Mouse (Mus musculus) spleen, embryonic (tissue): ENCODE measurements around the gene Fam214b.

ENCODE experiments used
- CTCF ChIA-PET: fragments of 350-600 bp; sonication (Branson Sonifier 250); formaldehyde crosslinking; loops from one replicate; lab custom pipeline; 2022; lab: Charles Lee

Fam214b gene

DNA sequence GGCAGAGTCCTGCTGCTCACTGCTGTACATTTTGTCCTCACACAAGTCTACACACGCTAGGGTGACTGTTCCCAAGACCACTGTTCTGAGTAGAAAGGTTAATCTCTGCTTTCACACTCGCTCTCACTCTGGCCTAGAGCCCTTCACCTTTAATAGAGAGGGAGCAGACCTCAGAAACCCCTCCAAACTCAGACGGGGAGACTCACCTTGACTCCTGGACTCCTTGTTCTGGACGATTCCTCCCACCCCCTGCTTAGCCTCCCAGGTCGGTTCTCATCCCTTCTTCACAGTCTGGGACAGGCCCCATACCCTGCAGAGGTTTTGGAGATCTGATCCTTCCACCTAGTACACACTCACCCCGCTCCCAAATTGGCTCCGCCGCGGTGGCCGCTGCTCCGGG lies 6.4 kb downstream of the Fam214b start:
- CTCF ChIA-PET, result interaction anchor here (1.6 kb wide), 1 partner anchor 8 kb away, joined by 8 read pairs; the partner anchor contains the start of gene Stoml2

DNA sequence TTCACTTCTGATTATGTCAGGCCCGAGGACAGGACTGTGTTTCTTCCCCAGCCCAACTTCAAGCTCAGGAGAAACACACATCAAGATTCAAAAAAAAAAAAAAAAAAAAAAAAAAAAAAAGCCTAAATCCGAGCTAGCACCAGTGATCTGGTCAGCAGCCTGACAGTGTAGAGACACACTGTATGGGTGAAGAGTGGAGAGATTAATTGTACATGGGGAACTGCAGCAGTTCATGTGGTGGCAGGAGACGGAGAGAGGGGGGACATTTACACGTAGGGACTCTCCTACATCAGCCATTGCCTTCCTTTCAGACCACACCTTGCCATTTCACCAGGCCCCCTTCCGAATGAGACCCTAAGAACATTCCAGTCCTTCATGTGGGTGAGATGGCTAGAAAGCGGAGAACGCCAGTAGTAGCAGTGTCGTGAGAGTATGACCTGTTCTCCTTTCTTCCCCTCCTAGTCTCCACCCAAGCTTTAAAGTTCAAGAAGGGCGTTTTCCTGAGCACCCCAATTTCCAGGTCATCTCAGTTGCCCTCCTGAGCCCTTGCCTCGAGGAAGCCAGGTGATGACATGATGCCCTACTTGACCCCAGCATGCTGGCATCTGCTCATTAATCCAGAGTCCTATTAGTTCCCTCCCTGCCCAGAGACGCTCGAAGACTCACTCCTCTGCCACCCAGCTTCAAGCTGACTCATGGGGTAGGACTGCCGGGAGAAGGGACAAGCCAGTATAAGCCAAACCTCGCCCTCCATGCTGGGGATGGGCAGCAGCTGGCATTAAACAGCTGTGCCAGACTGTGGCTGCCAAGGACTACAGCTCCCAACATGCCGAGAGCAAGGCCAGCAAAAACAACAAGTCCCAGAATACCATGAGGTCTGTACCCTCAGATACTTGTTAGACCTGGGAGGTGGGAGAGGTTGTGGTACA lies 7.2 kb downstream of the Fam214b start:
- CTCF ChIA-PET, result no interaction called here

DNA sequence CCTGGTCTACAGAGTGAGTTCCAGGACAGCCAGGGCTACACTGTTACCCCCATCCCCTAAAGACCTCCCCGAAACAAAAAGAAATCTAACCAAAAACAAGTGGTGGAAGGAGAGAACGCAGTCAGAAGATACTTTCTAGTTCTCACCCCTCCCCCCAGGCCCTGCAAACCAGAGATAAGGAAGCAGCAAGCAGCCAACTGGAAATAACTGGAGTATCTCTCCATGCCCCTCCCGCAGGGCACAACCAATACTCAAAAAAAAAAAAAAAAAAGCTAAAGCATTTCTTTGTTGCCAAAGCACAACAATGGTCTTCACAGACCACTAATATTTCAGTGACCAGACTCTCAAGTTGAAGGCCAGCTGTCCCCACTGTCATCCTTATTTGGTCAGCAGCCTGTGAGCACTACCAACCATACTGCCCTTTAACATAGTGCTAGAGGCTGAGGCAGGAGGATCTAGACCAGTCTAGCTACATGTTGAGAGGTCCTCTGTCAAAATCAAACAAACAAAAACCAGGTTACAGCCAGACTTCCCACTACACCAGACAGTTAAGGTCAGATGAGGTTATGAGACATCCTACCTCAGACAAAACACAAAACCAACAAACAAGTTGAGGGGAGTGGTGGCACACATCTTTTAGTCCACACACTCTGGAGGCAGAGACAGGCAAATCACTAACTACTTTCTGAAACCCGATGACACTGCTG lies 8.0 kb downstream of the Fam214b start:
- CTCF ChIA-PET, result no interaction called here

DNA sequence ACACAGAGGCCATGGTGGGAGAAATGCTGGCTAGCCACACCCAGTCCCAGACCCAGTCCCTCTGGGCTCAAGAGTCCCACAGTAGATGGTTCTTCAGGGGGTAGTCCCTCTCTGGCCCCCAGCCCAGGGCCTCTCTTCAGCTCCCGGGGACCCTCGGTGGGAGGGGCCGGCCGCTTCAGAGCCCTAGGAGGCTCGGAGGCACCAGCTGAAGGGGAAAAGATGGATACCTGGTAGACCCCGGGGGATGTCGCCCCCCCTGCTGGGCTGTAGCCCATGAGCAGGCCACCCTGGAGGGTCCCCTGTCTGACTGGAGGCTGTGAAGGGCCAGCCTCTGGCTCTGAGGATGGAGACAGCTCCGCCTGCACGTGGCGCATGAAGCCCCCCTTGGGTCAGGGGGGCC lies 9.7 kb downstream of the Fam214b start:
- CTCF ChIA-PET, result no interaction called here

DNA sequence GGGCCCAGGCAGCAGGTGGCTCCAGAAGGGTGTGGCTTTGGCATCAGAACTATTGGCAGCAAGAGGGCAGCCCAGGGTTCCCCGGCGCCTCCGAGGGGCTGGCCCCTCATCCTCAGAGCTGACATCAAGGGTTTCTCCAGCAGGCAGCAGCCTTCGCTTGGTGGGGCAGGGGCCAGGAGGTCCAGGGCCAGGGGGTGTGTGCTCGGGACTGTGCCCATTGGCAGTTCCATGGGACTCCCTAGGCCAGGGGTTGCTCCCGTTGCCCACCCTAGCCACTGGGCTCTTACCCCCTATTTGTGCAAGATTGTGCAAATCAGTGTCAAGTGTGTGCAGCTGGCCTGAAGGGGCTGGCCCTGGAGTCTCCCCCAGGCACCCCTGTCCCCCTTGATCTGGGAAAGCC lies 10.2 kb downstream of the Fam214b start:
- CTCF ChIA-PET, result no interaction called here

DNA sequence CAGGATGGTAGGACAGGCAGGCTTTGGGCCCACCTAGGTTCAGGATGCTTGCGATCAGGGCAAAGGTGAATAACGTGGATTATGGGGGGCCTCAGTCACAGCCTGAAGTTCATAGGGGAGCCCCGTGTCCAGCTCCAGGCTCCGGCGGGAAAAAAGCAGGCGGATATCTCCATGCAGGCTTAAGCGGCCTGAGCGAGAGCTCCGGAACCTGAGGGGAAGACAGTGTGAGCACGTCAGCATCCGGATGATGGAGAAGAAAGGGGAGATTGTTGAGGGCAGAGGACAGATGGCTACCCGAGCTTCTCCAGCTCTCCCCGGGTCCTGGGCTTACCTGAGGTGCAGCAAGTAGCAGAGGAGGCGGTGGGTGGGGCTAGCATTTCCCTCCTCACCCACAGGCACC lies 12.5 kb downstream of the Fam214b start:
- CTCF ChIA-PET, result no interaction called here

DNA sequence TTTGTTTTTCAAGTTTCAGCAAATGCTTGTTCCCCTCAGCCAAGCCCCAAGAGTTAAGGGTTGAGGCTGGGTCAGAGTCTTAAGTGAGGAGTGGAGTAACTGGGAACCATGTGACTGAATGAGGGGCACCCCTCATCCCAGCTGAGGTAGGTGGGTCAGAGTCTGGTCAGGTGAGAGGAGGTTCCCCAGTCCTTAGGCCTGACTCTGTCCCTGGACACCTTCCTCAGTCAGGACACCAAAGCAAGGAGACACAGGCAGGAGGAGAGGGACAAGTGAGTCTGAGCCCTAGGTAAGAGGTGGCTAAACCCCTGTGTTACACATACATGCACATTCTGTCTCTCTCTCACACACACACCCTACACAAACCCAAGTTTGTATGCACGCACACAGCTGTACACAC lies 13.5 kb downstream of the Fam214b start:
- CTCF ChIA-PET, result interaction anchor here (0.7 to 1.8 kb wide), 2 partner anchors 8 to 423 kb away, joined by 5 to 8 read pairs; no protein-coding TSS in a partner anchor

DNA sequence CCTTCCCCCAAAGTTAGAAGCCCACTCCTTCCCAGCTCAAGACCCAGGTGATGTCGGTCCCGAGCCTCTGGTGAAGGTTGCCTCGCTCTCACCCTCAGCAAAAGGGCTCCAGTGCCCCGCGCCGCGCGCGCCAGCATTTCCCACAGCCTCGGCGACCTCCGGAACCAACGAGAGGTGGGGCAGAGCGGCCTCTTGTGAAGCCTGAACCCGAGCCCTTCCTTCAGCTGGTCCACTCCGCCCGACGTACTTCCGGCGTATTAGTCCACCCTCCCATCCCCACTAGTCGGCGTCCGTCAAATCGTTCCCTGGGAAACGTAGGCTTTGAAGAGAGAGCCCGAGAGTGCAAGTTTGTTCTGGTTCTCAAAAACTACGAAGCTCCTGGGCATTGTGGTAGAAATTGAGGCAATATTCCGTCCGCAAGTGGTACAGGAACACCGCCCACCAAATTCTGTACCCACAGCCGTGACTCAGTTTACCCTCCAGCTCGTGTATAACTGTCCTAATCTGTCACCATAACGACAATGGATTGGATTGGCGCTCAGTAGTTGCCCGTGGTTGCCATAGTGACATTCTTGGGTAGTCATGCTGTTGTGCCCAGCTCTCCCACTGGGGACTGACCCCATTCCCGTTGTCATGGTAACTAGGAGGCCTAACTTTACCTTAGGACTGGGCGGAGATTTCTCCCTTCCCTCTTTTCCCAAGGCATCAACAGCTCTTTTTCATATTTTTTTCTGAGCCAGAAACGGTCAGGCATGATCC lies 14.6 kb downstream of the Fam214b start, which contains the start of gene Stoml2:
Gene Stoml2 (minus strand): TSS at position 474 of the 759 bp plus-strand sequence.
- CTCF ChIA-PET, result interaction anchor here (0.7 to 1.8 kb wide), 3 partner anchors 9 to 424 kb away, joined by 5 to 8 read pairs (median 6); no protein-coding TSS in a partner anchor

DNA sequence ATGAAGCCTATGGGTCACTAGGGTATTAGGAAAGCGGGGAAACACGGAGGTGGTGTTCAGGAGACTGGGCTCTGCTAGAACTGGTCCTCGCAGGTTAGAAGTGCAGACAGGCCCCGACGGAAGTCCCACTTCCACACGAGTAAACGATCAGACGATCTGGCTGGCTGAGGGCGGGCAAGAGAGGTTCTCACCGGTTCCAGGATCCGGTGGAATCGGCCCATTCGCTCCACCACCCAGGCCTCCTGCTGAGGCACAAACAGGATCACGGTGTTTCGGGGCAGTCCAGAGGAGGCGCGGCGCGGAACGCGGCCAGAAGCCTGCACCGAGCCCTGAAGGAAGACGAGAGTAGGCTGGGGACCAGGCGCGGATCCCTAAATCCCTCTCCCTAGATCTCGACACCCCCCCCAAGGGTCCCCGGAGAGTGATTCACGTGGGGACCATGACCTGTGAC lies 15.2 kb downstream of the Fam214b start:
- CTCF ChIA-PET, result interaction anchor here (1.8 kb wide), 1 partner anchor 9 kb away, joined by 8 read pairs; no protein-coding TSS in a partner anchor

DNA sequence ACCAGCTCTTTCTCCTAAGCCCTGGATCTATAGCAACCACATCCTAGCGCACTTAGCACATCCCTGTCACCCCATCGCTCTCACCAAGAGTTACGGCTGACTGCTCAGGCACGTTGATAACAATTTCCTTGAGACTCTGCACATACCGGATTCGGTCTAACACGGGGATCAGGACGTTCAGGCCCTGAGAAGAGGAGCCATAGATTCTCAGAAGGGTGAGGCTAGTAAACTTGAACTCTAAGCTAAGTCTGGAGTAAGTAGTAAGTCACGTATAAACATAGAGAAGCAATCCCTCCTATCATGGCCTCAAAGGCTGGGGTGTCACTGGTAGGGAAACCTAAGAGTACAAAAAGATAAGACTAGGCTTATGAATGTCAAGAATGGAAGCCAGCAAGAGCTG lies 15.7 kb downstream of the Fam214b start:
- CTCF ChIA-PET, result interaction anchor here (0.7 kb wide), 1 partner anchor 10 kb away, joined by 3 read pairs; no protein-coding TSS in a partner anchor

DNA sequence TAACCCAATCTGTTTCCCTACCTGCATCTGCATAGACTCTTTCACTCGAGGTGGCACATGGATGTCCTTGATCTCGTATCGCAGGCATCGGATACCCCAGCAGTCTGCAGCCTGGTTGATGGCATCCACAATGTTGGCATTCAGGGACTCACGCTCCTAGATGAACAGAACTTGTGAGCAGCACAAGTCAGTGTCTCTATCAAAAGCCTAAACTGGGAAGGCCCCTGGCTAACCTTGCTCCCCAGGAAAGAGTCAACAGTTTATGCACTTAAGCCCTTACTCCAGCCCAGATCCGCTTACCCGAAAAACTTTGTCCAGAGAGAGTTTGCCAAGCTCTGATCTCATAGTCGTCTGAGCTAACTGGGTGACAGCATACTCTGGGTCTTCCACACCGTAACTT lies 16.3 kb downstream of the Fam214b start:
- CTCF ChIA-PET, result interaction anchor here (0.7 kb wide), 1 partner anchor 11 kb away, joined by 3 read pairs; no protein-coding TSS in a partner anchor

DNA sequence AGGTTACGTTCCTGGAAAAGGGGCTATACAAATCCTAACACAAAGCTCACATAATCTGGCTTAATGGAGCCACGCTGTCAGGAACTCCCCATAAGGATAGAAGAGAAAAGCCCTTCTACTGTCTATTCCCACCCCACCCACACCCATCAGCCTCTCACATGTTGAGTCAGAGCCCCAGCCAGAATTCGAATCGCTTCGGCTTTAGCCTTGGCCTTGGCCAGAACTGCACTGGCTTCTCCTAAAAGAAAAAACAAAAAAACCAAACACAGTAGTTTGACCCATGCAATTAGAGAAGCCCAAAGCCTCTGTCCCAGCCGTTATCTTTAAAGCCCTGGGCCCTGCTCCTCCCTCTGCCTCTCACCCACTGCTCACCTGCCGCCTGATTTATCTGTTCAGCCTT lies 16.9 kb downstream of the Fam214b start:
- CTCF ChIA-PET, result no interaction called here

DNA sequence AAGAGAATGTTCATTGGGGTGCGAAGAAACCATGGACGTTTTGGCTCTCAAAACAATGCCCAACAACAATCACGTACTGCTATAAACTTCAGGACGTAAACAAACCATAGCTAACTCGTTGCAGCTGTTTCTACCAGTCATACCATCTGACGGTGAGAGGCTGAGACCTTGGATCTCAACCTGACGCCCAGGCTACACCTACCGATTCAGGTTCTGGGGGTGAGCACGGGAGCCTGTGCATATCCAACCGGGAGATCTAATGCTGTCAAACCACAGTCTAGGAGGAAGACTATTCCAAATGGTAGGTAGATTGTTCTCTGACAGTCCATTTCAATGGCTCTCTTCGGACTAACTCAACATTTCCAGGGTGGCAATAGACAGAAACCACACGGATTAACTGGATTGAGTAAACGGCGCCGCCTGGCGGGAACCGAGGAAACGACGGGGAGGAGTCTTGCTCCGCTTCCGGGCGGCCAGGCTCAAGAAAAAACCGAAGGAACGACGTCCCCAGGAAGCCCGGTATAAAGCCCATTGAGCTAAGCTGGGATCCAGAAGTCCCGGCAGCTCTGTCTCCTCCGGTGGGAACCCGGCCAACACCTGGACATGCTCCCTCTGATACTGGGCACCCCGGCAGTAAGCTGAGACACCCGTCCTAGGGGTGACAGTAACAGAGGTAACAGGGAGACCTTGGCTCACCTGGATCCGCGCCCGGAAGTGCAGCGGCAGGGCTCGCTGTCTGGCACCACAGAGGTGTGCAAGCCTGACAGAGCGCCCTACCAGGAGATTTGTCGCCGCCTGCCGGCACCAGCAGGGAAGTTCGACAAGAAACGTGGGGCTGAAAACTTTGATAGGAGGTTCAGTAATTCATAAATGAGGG lies 20.7 kb downstream of the Fam214b start, which contains the start of gene Pigo:
Gene Pigo (minus strand): TSS at position 736 of the 877 bp plus-strand sequence.
- CTCF ChIA-PET, result interaction anchor here (1.2 kb wide), 1 partner anchor 16 kb away, joined by 3 read pairs; the partner anchor contains the start of gene Fancg

DNA sequence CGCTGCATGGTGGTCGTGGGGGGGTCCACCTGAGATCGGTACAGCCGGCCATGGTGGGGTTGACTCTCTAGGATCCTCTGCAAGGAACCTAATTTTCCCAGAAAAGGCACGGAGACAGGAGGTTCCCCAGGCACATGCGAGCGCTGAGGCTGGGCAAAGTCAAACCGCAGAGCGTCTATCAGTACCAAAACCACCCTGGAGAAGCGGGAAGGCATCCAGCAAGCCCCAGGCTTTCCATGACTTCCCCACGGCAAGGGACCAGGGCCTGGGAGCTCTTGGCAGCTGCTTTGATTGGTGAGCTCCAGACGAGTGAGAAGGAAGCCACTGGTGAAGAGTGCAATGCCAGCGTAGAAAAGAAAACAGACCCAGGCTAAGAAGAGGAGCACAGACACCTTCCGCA lies 21.3 kb downstream of the Fam214b start:
- CTCF ChIA-PET, result interaction anchor here (0.7 to 1.2 kb wide), 2 partner anchors 15 to 16 kb away, joined by 3 read pairs; partner anchors contain the start of gene Fancg

DNA sequence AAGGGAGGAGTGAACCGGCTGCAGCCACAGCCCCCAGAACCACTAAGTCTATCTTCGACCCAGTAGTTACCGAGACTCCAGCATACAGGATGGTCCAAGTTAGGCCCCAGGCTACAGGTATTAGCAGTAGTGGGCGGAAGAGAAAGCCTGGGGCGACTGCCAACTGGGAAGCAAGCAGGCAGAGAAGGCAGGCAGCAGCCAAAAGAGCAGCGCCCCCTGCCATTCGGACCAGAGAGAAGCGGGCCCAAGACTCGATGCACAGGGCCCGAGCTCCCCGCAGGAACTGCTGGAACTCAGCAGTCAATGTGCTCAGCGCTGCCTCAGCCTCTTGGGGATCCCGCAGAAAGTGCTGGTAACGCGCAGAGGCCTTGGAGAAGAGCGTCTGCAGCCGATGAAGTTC lies 24.7 kb downstream of the Fam214b start:
- CTCF ChIA-PET, result interaction anchor here (0.7 kb wide), 1 partner anchor 23 kb away, joined by 4 read pairs; no protein-coding TSS in a partner anchor

DNA sequence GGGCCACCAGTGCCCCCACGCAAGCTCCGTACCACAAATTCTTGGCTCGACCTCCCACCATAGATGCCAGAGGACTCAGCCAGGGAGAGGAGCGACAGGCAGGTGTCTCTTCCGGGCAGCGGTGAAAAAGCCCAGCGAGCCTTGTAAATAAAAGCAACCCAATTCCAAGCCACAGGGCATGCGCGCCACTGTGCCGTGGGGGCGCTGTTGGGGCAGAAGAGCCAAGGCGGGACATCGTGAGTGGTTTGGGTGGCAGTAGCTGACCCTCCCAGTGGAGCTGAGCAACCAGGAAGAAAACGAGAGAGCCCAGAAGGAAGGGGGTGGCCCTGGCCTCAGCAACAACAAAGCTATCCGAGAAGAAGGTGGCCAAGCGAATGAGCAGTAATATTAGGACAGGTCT lies 25.1 kb downstream of the Fam214b start:
- CTCF ChIA-PET, result interaction anchor here (0.7 kb wide), 1 partner anchor 22 kb away, joined by 4 read pairs; no protein-coding TSS in a partner anchor

DNA sequence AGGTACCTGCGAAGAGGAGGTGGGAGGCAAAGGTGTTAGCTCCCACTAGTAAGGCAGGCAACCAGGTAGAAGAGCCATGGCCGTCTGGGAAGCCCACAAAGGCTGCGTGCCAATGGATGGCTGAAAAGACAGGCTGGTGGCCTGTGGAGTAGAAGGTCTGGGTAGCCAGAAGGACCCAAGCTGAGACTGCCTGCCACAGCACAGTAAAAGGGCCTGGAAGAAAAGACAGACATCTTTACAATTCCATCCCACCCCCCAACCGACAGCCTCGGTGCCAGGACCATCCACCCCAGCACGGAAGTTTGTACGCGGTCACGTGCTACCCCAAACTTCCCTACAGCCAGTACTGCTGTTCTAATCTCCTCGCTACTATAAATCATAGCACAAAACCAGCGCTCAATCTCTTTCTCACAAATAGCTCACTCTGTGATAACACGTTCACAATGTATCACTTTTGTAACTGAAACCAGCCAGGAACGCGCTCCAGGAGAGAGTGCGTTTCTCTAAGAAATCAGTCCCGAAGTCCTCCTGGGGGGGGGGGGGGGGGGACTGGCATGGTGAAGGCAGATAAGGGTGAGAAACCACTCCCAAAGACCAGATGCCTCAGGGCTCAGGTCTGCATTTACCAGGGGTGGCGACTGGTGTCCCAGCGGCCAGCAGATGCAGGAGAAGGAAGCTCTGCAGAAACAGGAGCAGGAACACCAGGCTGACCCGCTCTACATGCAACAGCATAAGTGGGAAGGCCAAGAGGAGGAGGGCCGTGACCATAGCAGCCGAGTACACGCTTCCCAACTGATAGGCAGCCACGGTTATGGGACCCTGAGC lies 26.2 kb downstream of the Fam214b start:
- CTCF ChIA-PET, result interaction anchor here (0.6 kb wide), 1 partner anchor 142 kb away, joined by 6 read pairs; no protein-coding TSS in a partner anchor

DNA sequence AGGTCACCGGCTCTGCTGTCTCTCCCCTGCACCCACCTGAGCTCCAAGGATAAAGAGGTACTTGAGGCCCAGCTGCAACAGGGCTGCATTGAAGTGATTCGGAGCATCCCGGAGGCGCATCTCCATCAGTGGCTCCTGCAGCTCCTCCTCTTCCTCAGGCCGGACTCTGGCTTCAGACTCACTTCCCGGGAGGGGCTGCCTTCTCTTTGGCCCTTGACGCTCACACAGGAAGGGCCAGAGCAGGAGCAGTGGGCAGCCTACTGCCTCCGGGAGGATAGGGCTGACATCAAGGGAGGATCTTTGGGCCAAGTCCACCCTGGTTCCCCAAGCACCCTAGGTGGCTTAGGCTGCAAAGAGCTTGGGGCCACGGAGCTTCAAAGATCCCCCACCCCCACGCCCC lies 26.8 kb downstream of the Fam214b start:
- CTCF ChIA-PET, result no interaction called here

DNA sequence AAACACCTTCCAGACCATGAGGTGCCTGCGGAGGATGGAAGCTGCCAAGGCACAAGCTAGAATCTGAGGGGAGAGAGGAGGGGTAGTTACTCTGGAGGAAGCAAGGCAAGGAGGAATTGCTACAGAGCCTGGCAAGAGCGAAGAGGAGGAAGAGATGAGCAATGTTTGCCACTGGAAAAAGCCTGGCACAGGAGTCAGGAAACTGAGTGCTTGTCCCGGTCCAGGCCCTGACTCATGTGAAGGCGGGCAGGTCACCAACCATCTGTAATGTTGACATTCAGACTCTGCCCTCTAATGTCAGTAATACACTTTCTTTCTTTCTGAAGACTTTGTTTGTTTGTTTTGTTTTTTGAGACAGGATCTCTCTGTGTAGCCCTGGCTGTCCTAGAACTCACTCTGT lies 27.9 kb downstream of the Fam214b start:
- CTCF ChIA-PET, result no interaction called here
